Mouse (Mus musculus): ENCODE results near the gene Snrk.
"Not testable (repeated sequence)": the region's sequence is repeated elsewhere in the genome, so short reads cannot be mapped to it uniquely, and the experiment has no call there.

Gene Snrk

GRCm38 (mm10) chr9:122138371-122139029, 21.4 kb downstream of the Snrk start:
- intact Hi-C loops (cut with DNase I), result no loop called here

GRCm38 (mm10) chr9:122139236-122139635, 22.2 kb downstream of the Snrk start:
- intact Hi-C loops (cut with DNase I), result no loop called here

- intact Hi-C loops (cut with DNase I), result no loop called here
Measured at GRCm38 (mm10) chr9:122143219-122143618, 26.2 kb downstream of the Snrk start.

GRCm38 (mm10) chr9:122144776-122145175, 27.7 kb downstream of the Snrk start:
- intact Hi-C loops (cut with DNase I), result no loop called here

- intact Hi-C loops (cut with DNase I), result no loop called here
Measured at GRCm38 (mm10) chr9:122145677-122146076, 28.6 kb downstream of the Snrk start.

- intact Hi-C loops (cut with DNase I), result no loop called here
Measured at GRCm38 (mm10) chr9:122146124-122146870, 29.2 kb downstream of the Snrk start.

- intact Hi-C loops (cut with DNase I), result no loop called here
Measured at GRCm38 (mm10) chr9:122148356-122148755, 31.3 kb downstream of the Snrk start.

- intact Hi-C loops (cut with DNase I), result no loop called here
Measured at GRCm38 (mm10) chr9:122149997-122150826, 33.1 kb downstream of the Snrk start.

- intact Hi-C loops (cut with DNase I), result no loop called here
Measured at GRCm38 (mm10) chr9:122152063-122152462, 35.0 kb downstream of the Snrk start.

GRCm38 (mm10) chr9:122152501-122152900, 35.4 kb downstream of the Snrk start:
- intact Hi-C loops (cut with DNase I), result no loop called here

- intact Hi-C loops (cut with DNase I), result no loop called here
Measured at GRCm38 (mm10) chr9:122153436-122153835, 36.4 kb downstream of the Snrk start.

- intact Hi-C loops (cut with DNase I), result loop anchor here (5.0 kb wide), 1 partner anchor 33 kb away; no protein-coding TSS in a partner anchor
Measured at GRCm38 (mm10) chr9:122155193-122155592, 38.1 kb downstream of the Snrk start.

GRCm38 (mm10) chr9:122156389-122157078, 39.5 kb downstream of the Snrk start:
- intact Hi-C loops (cut with DNase I), result loop anchor here (5.0 kb wide), 1 partner anchor 34 kb away; no protein-coding TSS in a partner anchor

- intact Hi-C loops (cut with DNase I), result loop anchor here (5.0 kb wide), 1 partner anchor 35 kb away; no protein-coding TSS in a partner anchor
Measured at GRCm38 (mm10) chr9:122157079-122157441, 40.0 kb downstream of the Snrk start.

- intact Hi-C loops (cut with DNase I), result no loop called here
Measured at GRCm38 (mm10) chr9:122164535-122164934, 47.5 kb downstream of the Snrk start.

- intact Hi-C loops (cut with DNase I), result not testable (repeated sequence)
Measured at GRCm38 (mm10) chr9:122167719-122168118, 50.7 kb downstream of the Snrk start.

GRCm38 (mm10) chr9:122169901-122170300, 52.8 kb downstream of the Snrk start:
- intact Hi-C loops (cut with DNase I), result no loop called here

- intact Hi-C loops (cut with DNase I), result no loop called here
Measured at GRCm38 (mm10) chr9:122172612-122173186, 55.6 kb downstream of the Snrk start.

- intact Hi-C loops (cut with DNase I), result no loop called here
Measured at GRCm38 (mm10) chr9:122173405-122174233, 56.6 kb downstream of the Snrk start.

GRCm38 (mm10) chr9:122174723-122175122, 57.7 kb downstream of the Snrk start:
- intact Hi-C loops (cut with DNase I), result no loop called here
